Mouse (Mus musculus): Measurements from ENCODE around the gene Ccdc170. TPM values are rescaled to one million over a fixed set of nuclear protein-coding genes. Genes with fewer than 3 reads are reported as not detected.

Ccdc170 gene
- polyA plus RNA-seq, 1 experiment from 2014 or later: 0.05 TPM

GRCm38 (mm10) chr10:4528043-4528442 lies 45.7 kb downstream of the Ccdc170 start:
- Histone ChIP-seq H3K36me3 (no peaks in the 10 kb centered on the region), H3K4me2 (replicated peaks) (no peak overlapping the region), H3K4me1 (no peaks in the 10 kb centered on the region), H3K27me3 (replicated peaks) (no peaks in the 10 kb centered on the region), H3K4me3 (no peak overlapping the region), H3K9ac (no peak overlapping the region), H3K27ac (no peak overlapping the region), H3K9me3 (no peaks in the 10 kb centered on the region)
- WGBS: 21% methylated on average over 7 of the region's 7 CpGs
- peak; percentile 25; the same call in 1 of the 2 replicates for ATAC-seq (ENCODE audit: low FRiP score, low read depth)

GRCm38 (mm10) chr10:4530638-4531235 lies 48.4 kb downstream of the Ccdc170 start:
- 87% methylated on average over 9 of the region's 9 CpGs for WGBS
- H3K9ac ChIP-seq: no peak overlapping the region
- H3K27me3 ChIP-seq (replicated peaks): no peaks in the 10 kb centered on the region
- H3K4me2 ChIP-seq (replicated peaks): no peak overlapping the region
- ATAC-seq (ENCODE audit: low FRiP score, low read depth): no peak
- H3K4me3 ChIP-seq: no peak overlapping the region
- no peak overlapping the region for H3K27ac ChIP-seq
- H3K36me3 ChIP-seq: no peaks in the 10 kb centered on the region
- no peaks in the 10 kb centered on the region for H3K9me3 ChIP-seq
- no peaks in the 10 kb centered on the region for H3K4me1 ChIP-seq

- 82% methylated on average over 6 of the region's 6 CpGs for WGBS
- no peak overlapping the region for H3K4me3 ChIP-seq
- H3K27me3 ChIP-seq (replicated peaks): no peaks in the 10 kb centered on the region
- H3K36me3 ChIP-seq: no peaks in the 10 kb centered on the region
- no peaks in the 10 kb centered on the region for H3K4me1 ChIP-seq
- H3K9ac ChIP-seq: no peak overlapping the region
- no peak overlapping the region for H3K4me2 ChIP-seq (replicated peaks)
- ATAC-seq (ENCODE audit: low FRiP score, low read depth): no peak
- H3K9me3 ChIP-seq: no peaks in the 10 kb centered on the region
- H3K27ac ChIP-seq: no peak overlapping the region
These were observed 49.6 kb downstream of the Ccdc170 start for GRCm38 (mm10) chr10:4531933-4532332.

GRCm38 (mm10) chr10:4532731-4533130 lies 50.4 kb downstream of the Ccdc170 start:
- WGBS: 72% methylated on average over 6 of the region's 6 CpGs
- Histone ChIP-seq H3K36me3 (no peaks in the 10 kb centered on the region), H3K27me3 (replicated peaks) (no peaks in the 10 kb centered on the region), H3K4me2 (replicated peaks) (no peak overlapping the region), H3K4me1 (no peaks in the 10 kb centered on the region), H3K4me3 (no peak overlapping the region), H3K9ac (no peak overlapping the region), H3K9me3 (no peaks in the 10 kb centered on the region), H3K27ac (no peak overlapping the region)
- no peak for ATAC-seq (ENCODE audit: low FRiP score, low read depth)

- WGBS: 82% methylated on average over 11 of the region's 11 CpGs
- no peaks in the 10 kb centered on the region for H3K9me3 ChIP-seq
- H3K4me1 ChIP-seq: no peaks in the 10 kb centered on the region
- H3K27me3 ChIP-seq (replicated peaks): no peaks in the 10 kb centered on the region
- no peak overlapping the region for H3K9ac ChIP-seq
- no peaks in the 10 kb centered on the region for H3K36me3 ChIP-seq
- no peak overlapping the region for H3K4me2 ChIP-seq (replicated peaks)
- no peak overlapping the region for H3K27ac ChIP-seq
- no peak for ATAC-seq (ENCODE audit: low FRiP score, low read depth)
- H3K4me3 ChIP-seq: no peak overlapping the region
These were observed 51.6 kb downstream of the Ccdc170 start for GRCm38 (mm10) chr10:4533873-4534272.

- Histone ChIP-seq H3K4me3 (no peak overlapping the region), H3K4me1 (no peaks in the 10 kb centered on the region), H3K36me3 (no peaks in the 10 kb centered on the region), H3K4me2 (replicated peaks) (no peak overlapping the region), H3K27ac (no peak overlapping the region), H3K9me3 (0 out of 2 replicates have a peak, but pooled peaks cover 10% of the 10 kb centered on the region), H3K9ac (no peak overlapping the region), H3K27me3 (replicated peaks) (no peaks in the 10 kb centered on the region)
- ATAC-seq (ENCODE audit: low FRiP score, low read depth): no peak
- WGBS: 93% methylated on average over 2 of the region's 2 CpGs
These were observed 63.2 kb downstream of the Ccdc170 start for GRCm38 (mm10) chr10:4545550-4545949.

GRCm38 (mm10) chr10:4553442-4554119 lies 71.3 kb downstream of the Ccdc170 start:
- peak; percentile 82 for ATAC-seq (ENCODE audit: low FRiP score, low read depth)
- Histone ChIP-seq H3K27ac (no peak overlapping the region), H3K4me2 (replicated peaks) (no peak overlapping the region), H3K9ac (no peak overlapping the region), H3K9me3 (no peaks in the 10 kb centered on the region), H3K27me3 (replicated peaks) (no peaks in the 10 kb centered on the region), H3K4me1 (peaks cover 21% of the 10 kb centered on the region), H3K36me3 (no peaks in the 10 kb centered on the region), H3K4me3 (no peak overlapping the region)
- WGBS: 28% methylated on average over 9 of the region's 9 CpGs

GRCm38 (mm10) chr10:4556842-4557377 lies 74.6 kb downstream of the Ccdc170 start:
- Histone ChIP-seq H3K4me3 (no peak overlapping the region), H3K4me1 (peaks cover 21% of the 10 kb centered on the region), H3K9me3 (no peaks in the 10 kb centered on the region), H3K27me3 (replicated peaks) (no peaks in the 10 kb centered on the region), H3K4me2 (replicated peaks) (no peak overlapping the region), H3K27ac (no peak overlapping the region), H3K36me3 (no peaks in the 10 kb centered on the region), H3K9ac (no peak overlapping the region)
- no peak for ATAC-seq (ENCODE audit: low FRiP score, low read depth)
- WGBS: 87% methylated on average over 3 of the region's 3 CpGs

- no peaks in the 10 kb centered on the region for H3K9me3 ChIP-seq
- H3K9ac ChIP-seq: no peak overlapping the region
- WGBS: 36% methylated on average over 4 of the region's 4 CpGs
- H3K27ac ChIP-seq: no peak overlapping the region
- H3K4me2 ChIP-seq (replicated peaks): no peak overlapping the region
- H3K36me3 ChIP-seq: no peaks in the 10 kb centered on the region
- H3K4me1 ChIP-seq: peaks cover under 1% of the 10 kb centered on the region; the same call in 1 of the 2 replicates
- ATAC-seq (ENCODE audit: low FRiP score, low read depth): no peak
- H3K27me3 ChIP-seq (replicated peaks): no peaks in the 10 kb centered on the region
- no peak overlapping the region for H3K4me3 ChIP-seq
These were observed 76.8 kb downstream of the Ccdc170 start for GRCm38 (mm10) chr10:4559132-4559531.

- Histone ChIP-seq H3K4me1 (no peaks in the 10 kb centered on the region), H3K4me3 (no peak overlapping the region), H3K27ac (no peak overlapping the region), H3K4me2 (replicated peaks) (no peak overlapping the region), H3K27me3 (replicated peaks) (no peaks in the 10 kb centered on the region), H3K9me3 (no peaks in the 10 kb centered on the region), H3K36me3 (no peaks in the 10 kb centered on the region), H3K9ac (no peak overlapping the region)
- WGBS: 92% methylated on average over 1 of the region's 1 CpGs
- ATAC-seq (ENCODE audit: low FRiP score, low read depth): no peak
These were observed 82.8 kb downstream of the Ccdc170 start for GRCm38 (mm10) chr10:4565148-4565547.

GRCm38 (mm10) chr10:4570778-4571177 lies 88.5 kb downstream of the Ccdc170 start:
- Histone ChIP-seq H3K9me3 (no peaks in the 10 kb centered on the region), H3K27me3 (replicated peaks) (no peaks in the 10 kb centered on the region), H3K36me3 (no peaks in the 10 kb centered on the region), H3K27ac (no peak overlapping the region), H3K9ac (no peak overlapping the region), H3K4me3 (no peak overlapping the region), H3K4me2 (replicated peaks) (no peak overlapping the region), H3K4me1 (no peaks in the 10 kb centered on the region)
- ATAC-seq (ENCODE audit: low FRiP score, low read depth): no peak
- 89% methylated on average over 4 of the region's 4 CpGs for WGBS

- Histone ChIP-seq H3K27ac (no peak overlapping the region), H3K4me3 (no peak overlapping the region), H3K27me3 (replicated peaks) (no peaks in the 10 kb centered on the region), H3K9me3 (no peaks in the 10 kb centered on the region), H3K4me2 (replicated peaks) (no peak overlapping the region), H3K4me1 (no peaks in the 10 kb centered on the region), H3K9ac (no peak overlapping the region), H3K36me3 (no peaks in the 10 kb centered on the region)
- 80% methylated on average over 4 of the region's 4 CpGs for WGBS
- no peak for ATAC-seq (ENCODE audit: low FRiP score, low read depth)
These were observed 89.0 kb downstream of the Ccdc170 start for GRCm38 (mm10) chr10:4571304-4571703.

GRCm38 (mm10) chr10:4581905-4582304 lies 99.6 kb downstream of the Ccdc170 start:
- Histone ChIP-seq H3K27me3 (replicated peaks) (no peaks in the 10 kb centered on the region), H3K9ac (no peak overlapping the region), H3K4me3 (no peak overlapping the region), H3K36me3 (no peaks in the 10 kb centered on the region), H3K4me1 (no peaks in the 10 kb centered on the region), H3K4me2 (replicated peaks) (no peak overlapping the region), H3K27ac (no peak overlapping the region), H3K9me3 (no peaks in the 10 kb centered on the region)
- peak; percentile 77 for ATAC-seq (ENCODE audit: low FRiP score, low read depth)
- 77% methylated on average over 5 of the region's 5 CpGs for WGBS

Data from neural tube, embryonic 12.5 days (tissue).